Mouse (Mus musculus) kidney, embryonic 14.5 days (tissue): ENCODE results near the gene Tnni2. TPM values are rescaled to one million over a fixed set of nuclear protein-coding genes. Genes with fewer than 3 reads are reported as not detected.
A peak's percentile ranks its signal among the peaks of the same experiment; 100 is the strongest.

Experiments used
- ATAC-seq: fragments of 200-750 bp; cut with Nextera tagmentation; 2 replicates; pipeline ENCODE4 v1.8.0; 2017; ENCODE audit warnings: moderate number of reproducible peaks, mild to moderate bottlenecking, moderate TSS enrichment, moderate library complexity; ENCODE audit not compliant: low FRiP score, low TSS enrichment
- H3K27ac ChIP-seq: fragments of 300-500 bp; sonication (generic); 2 replicates; pipeline ENCODE4 v1.5.1; 2014; ENCODE audit warnings: low read depth, mild to moderate bottlenecking, low read length, moderate library complexity, mixed read lengths
- H3K27me3 ChIP-seq: fragments of 300-500 bp; sonication (generic); 2 replicates; pipeline ENCODE4 v1.6.1; 2014; ENCODE audit warnings: mild to moderate bottlenecking, low read length; ENCODE audit not compliant: control insufficient read depth, insufficient read depth
- H3K36me3 ChIP-seq: fragments of 300-500 bp; sonication (generic); 2 replicates; pipeline ENCODE4 v1.6.1; 2014; ENCODE audit warnings: low read length, mixed read lengths; ENCODE audit not compliant: control insufficient read depth, insufficient read depth
- H3K4me1 ChIP-seq: fragments of 300-500 bp; sonication (generic); 2 replicates; pipeline ENCODE4 v1.6.1; 2014; ENCODE audit warnings: low read length, mixed read lengths; ENCODE audit not compliant: control insufficient read depth, insufficient read depth
- H3K4me2 ChIP-seq: fragments of 300-500 bp; sonication (generic); replicated peaks from 2 replicates; pipeline ENCODE4 v1.6.1; 2014; ENCODE audit warnings: low read depth, mild to moderate bottlenecking, low read length
- H3K4me3 ChIP-seq: fragments of 300-500 bp; sonication (generic); 2 replicates; pipeline ENCODE4 v1.5.1; 2014; ENCODE audit warnings: mild to moderate bottlenecking, low read length
- H3K9ac ChIP-seq: fragments of 300-500 bp; sonication (generic); 2 replicates; pipeline ENCODE4 v1.6.1; 2014; ENCODE audit warnings: low read depth, mild to moderate bottlenecking, low read length, moderate library complexity
- H3K9me3 ChIP-seq: fragments of 300-500 bp; sonication (generic); 2 replicates; pipeline ENCODE4 v1.6.1; 2016; ENCODE audit warnings: low read length; ENCODE audit not compliant: control insufficient read depth
- WGBS: fragments of 180-500 bp; shearing (Covaris S2); extraction: QIAGEN DNeasy Blood & Tissue Kit; methylation state at CpG from one replicate; pipeline ENCODE4 v1.1.7; 2014; 5-methylcytosine and 5-hydroxymethylcytosine counted together
- polyA plus RNA-seq: library from polyadenylated mRNA; unstranded; fragments of >200 nt; fragmentation: Nextera tagmentation; extraction: Ambion mirVana; gene quantifications from 2 replicates; pipeline ENCODE4 v1.2.1, GENCODE M21; 2014

Tnni2 gene
- polyA plus RNA-seq, 1 experiment from 2014 or later = 3.1 TPM

DNA sequence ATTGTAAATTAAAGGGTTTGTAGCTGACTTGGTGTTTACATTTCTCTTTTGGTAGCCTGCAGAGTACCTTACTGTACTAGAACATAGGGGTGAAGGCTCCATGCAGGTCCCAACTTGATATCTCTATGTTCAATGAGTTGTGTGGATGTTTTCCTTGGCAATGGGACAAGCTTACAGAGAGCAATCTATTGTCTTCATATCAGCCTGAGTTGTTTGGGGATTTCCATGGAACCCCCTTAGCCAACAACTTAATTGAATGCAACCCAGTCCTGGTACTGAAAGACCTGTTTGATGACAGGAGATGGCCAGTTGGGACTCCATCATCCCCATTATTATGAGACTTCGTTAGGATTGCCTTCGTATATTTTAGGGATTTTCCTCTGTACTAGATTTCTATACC lies 23.6 kb upstream of the Tnni2 start:
- Histone ChIP-seq H3K9ac (no peak overlapping the region), H3K9me3 (no peaks in the 10 kb centered on the region), H3K27me3 (no peaks in the 10 kb centered on the region), H3K4me3 (no peak overlapping the region), H3K27ac (no peak overlapping the region), H3K36me3 (no peaks in the 10 kb centered on the region), H3K4me2 (no peak overlapping the region), H3K4me1 (no peaks in the 10 kb centered on the region)
- 100% methylated on average over 2 of the region's 2 CpGs for WGBS
- ATAC-seq = no peak

DNA sequence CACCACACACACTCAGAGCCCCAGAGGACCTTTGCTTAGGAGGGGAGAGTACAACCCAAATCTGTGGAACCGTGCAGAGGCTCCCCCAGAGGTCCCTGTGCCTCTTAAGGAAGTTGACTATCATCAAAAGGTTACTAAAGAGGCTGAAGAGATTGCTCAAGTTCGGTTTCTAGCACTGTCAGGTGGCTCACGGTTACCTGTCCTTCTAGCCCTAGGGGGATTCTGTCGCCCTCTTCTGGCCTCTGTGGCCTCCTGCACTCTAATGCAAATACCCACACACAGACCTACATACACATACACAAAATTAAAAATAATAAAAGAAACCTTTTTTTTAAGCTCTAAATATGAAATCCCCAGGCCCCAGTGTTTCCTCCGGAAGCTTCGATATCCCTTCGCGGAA lies 22.9 kb upstream of the Tnni2 start:
- no peak overlapping the region for H3K9ac ChIP-seq
- H3K4me2 ChIP-seq = no peak overlapping the region
- no peaks in the 10 kb centered on the region for H3K27me3 ChIP-seq
- no peaks in the 10 kb centered on the region for H3K36me3 ChIP-seq
- no peak overlapping the region for H3K4me3 ChIP-seq
- 94% methylated on average over 8 of the region's 8 CpGs for WGBS
- H3K4me1 ChIP-seq = no peaks in the 10 kb centered on the region
- H3K27ac ChIP-seq = no peak overlapping the region
- H3K9me3 ChIP-seq = no peaks in the 10 kb centered on the region
- no peak for ATAC-seq

DNA sequence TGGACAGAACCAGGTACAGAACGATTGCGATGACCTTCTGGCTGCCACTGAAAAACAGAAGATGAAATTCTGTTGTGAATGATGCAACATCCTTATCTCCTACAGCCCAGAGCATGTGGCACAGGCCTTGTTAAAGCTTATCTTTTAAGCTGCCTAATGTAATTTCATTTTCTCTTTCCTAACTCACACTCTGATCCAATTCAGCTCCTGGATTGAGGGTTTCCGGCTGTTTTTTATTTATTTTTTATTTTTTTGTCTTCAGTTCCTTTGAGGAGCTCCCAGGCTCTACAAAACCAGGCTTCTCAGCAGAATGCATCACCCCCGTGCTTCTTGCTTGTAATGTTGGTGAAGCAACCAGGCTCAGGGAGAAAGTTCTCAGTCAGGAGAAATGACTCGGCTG lies 21.7 kb upstream of the Tnni2 start:
- H3K27ac ChIP-seq = no peak overlapping the region
- H3K36me3 ChIP-seq = no peaks in the 10 kb centered on the region
- H3K9me3 ChIP-seq = no peaks in the 10 kb centered on the region
- no peaks in the 10 kb centered on the region for H3K27me3 ChIP-seq
- H3K4me3 ChIP-seq = no peak overlapping the region
- no peak overlapping the region for H3K9ac ChIP-seq
- no peak for ATAC-seq
- WGBS = 89% methylated on average over 5 of the region's 5 CpGs
- H3K4me1 ChIP-seq = no peaks in the 10 kb centered on the region
- H3K4me2 ChIP-seq = no peak overlapping the region

DNA sequence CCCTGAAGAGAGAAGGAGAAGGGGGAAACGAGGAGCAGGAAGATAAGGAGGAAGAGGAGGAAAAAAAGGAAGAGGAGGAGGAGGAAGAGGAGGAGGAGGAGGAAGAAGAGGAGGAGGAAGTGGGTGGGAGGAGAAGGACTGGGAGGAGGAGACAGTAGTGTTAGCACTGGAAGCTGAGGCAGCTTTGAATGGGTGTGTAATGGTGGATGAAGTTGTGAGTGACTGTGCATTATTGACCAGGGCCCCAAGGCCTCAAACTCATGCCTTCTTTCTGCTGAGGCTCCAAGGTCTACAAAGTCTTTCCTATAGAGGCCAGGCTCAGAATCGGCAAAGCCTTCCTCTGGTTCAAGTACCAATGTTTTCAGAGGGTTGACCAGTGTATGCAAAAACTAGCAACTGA lies 19.8 kb upstream of the Tnni2 start:
- Histone ChIP-seq H3K9ac (no peak overlapping the region), H3K4me1 (no peaks in the 10 kb centered on the region), H3K9me3 (no peaks in the 10 kb centered on the region), H3K36me3 (no peaks in the 10 kb centered on the region), H3K4me2 (no peak overlapping the region), H3K27ac (no peak overlapping the region), H3K4me3 (no peak overlapping the region), H3K27me3 (no peaks in the 10 kb centered on the region)
- WGBS = 77% methylated on average over 2 of the region's 2 CpGs
- ATAC-seq = no peak

DNA sequence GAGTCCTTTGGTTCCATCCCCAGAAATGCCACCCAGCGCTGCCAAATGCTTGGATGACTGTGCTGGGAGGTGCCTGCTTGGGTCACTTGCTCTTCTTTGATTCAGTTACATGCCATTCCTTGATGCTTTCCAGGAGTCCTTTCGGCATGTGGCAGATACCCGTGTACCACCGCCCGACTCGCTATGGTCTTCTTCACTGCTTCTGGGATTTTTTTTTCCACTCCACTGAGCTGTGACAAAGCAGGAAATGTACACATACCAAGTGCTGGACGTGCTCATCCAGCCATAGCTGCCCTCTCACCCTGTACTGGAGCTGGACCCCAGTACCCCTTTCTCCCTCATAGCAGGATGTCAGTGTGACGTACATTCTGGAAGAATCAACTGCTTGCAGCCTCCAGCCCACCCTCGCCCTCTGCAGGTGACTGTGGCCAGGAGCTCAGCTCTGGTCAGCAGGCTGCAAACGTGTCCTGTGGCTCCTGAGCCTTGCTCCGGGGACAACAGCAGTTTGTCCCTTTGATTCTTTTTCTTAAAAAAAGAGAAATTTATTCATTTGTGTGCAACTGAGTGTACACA lies 15.9 kb upstream of the Tnni2 start:
- H3K9ac ChIP-seq = no peak overlapping the region
- H3K4me2 ChIP-seq = no peak overlapping the region
- peaks cover 7% of the 10 kb centered on the region; the same call in 1 of the 2 replicates for H3K4me1 ChIP-seq
- no peaks in the 10 kb centered on the region for H3K36me3 ChIP-seq
- no peak overlapping the region for H3K4me3 ChIP-seq
- no peaks in the 10 kb centered on the region for H3K27me3 ChIP-seq
- H3K27ac ChIP-seq = no peak overlapping the region; the same call in 1 of the 2 replicates
- 34% methylated on average over 11 of the region's 11 CpGs for WGBS
- no peaks in the 10 kb centered on the region for H3K9me3 ChIP-seq
- peak; percentile 63 for ATAC-seq

DNA sequence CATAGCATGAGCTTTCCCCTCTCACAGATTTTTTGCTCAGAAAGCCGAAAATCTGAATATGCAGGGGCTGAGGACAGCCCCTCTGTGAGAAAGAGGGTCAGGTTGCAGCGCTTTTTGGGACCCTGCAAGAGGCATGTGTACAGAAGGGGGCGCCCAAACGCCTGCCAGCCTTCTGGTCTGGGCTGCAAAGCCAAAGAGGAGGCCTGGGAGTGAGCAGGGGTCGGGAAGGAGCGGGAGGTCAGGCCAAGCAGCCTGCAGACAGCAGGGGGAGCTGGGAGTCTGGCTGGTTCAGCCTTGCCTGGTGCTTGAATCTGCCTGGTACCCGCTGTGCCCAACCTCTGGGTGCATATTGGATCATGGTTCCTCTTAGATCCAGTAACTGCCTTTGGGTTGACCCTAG lies 13.4 kb upstream of the Tnni2 start:
- Histone ChIP-seq H3K27me3 (no peaks in the 10 kb centered on the region), H3K4me3 (no peak overlapping the region), H3K4me1 (peaks cover 12% of the 10 kb centered on the region; the same call in 1 of the 2 replicates), H3K9me3 (no peaks in the 10 kb centered on the region), H3K4me2 (no peak overlapping the region), H3K9ac (no peak overlapping the region), H3K27ac (no peak overlapping the region), H3K36me3 (no peaks in the 10 kb centered on the region)
- WGBS = 6% methylated on average over 7 of the region's 7 CpGs
- peak; percentile 44; the same call in 1 of the 2 replicates for ATAC-seq

DNA sequence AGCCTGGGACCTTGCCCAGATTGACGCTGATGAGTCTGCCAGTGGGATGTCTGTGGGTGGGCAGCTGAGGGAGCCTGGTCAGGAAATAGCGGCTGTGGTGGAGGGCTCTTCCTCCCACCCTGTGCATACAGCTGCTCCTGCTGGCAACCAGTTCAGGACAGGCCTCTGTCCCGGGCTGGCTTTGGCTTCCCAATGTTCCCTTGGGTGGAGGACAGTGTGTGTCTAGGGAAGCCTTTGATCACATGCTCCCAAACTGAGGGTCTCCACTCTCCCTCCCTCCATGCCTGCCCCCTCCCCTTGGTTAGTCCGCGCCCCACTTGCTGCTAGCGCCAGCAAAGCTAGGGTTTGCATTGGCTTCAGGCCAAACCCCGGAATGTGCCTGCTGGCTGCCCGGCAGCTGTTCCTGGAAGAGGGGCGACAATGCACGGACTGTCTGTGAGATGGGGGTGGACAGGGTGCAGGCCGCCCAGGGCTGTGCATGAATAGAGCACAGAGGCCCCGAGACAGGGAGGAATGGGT lies 11.4 kb upstream of the Tnni2 start:
- Histone ChIP-seq H3K4me1 (peaks cover 19% of the 10 kb centered on the region), H3K4me3 (no peak overlapping the region), H3K27ac (no peak overlapping the region), H3K36me3 (no peaks in the 10 kb centered on the region), H3K9ac (no peak overlapping the region), H3K9me3 (no peaks in the 10 kb centered on the region), H3K4me2 (no peak overlapping the region), H3K27me3 (no peaks in the 10 kb centered on the region)
- 48% methylated on average over 12 of the region's 12 CpGs for WGBS
- ATAC-seq = no peak

DNA sequence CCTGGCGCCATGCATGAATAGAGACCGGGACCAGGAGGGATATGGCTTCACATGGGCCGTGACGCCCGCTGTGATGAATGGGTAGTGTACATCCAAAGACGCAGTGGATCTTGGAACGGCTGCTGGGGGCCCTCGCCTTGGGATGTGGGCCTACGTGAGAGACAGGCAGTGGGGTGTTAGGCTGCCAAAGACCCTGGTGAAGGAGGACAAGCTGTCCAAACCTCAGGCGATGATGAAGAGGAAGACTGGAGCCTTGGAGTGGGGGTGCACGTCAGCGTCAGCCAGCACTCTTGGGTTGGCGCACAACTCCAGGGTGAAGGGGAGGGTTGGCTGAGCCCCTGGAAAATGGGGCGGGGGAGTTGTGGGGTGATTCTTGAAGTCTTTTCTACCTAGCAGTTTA lies 10.5 kb upstream of the Tnni2 start:
- WGBS = 84% methylated on average over 14 of the region's 14 CpGs
- Histone ChIP-seq H3K27me3 (no peaks in the 10 kb centered on the region), H3K4me3 (no peak overlapping the region), H3K4me2 (no peak overlapping the region), H3K36me3 (no peaks in the 10 kb centered on the region), H3K9me3 (no peaks in the 10 kb centered on the region), H3K9ac (no peak overlapping the region), H3K27ac (no peak overlapping the region), H3K4me1 (peaks cover 22% of the 10 kb centered on the region)
- ATAC-seq = no peak

DNA sequence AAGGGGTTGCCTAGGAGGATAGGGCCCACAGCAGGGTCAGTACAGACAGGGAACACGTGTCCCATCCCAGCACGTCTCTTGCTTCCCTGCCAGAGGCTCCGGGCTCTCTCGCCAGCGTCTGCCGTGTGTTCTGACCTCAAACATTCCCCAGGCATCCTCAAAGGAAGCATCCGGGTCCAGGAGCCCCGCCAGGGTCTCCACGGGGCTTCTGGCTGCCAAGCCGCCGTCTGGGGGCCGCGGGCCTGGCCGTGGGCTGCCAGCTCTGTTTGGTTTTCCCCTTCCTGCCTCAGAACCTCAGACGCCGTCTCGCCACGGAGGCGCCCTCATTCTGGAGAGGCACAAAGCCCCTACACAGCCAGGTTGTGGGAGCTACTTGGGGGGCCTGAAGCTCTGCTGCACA lies 8.0 kb upstream of the Tnni2 start:
- Histone ChIP-seq H3K27me3 (no peaks in the 10 kb centered on the region), H3K4me2 (no peak overlapping the region), H3K9ac (no peak overlapping the region; the same call in 1 of the 2 replicates), H3K36me3 (no peaks in the 10 kb centered on the region), H3K9me3 (no peaks in the 10 kb centered on the region), H3K27ac (peak overlapping the region; percentile 7; the same call in 1 of the 2 replicates), H3K4me1 (peaks cover 22% of the 10 kb centered on the region), H3K4me3 (no peak overlapping the region)
- 42% methylated on average over 19 of the region's 19 CpGs for WGBS
- no peak for ATAC-seq
